Mouse (Mus musculus) lung, adult 18-20 months (tissue): ENCODE data around the gene Hmox1.
A peak's percentile ranks its signal among the peaks of the same experiment; 100 is the strongest.

Source experiments
- DNase-seq, 2 experiments: peaks; one replicate each; pipeline ENCODE4 v3.0.0; 2022; ENCODE audit warnings: mixed read lengths in 2 of 2

Gene Hmox1

DNA sequence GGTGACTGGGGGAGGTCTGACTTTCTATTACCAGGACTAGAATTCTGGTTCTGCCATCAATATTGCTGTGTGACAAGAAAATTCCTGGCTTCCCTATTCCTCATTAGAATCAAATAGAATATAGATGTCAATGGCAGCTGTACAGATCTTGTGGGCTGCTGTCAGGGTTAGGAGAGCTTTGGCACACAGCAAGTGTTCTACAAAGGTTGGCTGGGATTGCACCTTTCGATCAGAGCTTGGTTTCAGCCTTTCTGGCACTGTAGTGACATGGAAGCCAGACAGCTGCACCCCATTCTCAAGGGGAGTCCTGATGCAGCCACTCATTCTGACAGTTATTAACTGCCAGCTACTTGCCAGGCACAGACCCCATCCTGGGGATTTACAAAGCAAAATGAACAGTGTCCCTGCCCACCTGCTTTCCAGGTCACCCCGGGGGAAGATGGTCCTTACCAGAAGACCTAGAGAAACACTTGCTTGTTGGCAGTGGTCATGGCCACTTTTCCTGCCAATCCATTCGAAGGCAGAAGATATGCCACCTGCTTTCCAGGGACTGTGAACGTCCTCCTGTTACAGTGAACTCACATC, 2.5 kb upstream of the Hmox1 start:
- DNase-seq = no peak

DNA sequence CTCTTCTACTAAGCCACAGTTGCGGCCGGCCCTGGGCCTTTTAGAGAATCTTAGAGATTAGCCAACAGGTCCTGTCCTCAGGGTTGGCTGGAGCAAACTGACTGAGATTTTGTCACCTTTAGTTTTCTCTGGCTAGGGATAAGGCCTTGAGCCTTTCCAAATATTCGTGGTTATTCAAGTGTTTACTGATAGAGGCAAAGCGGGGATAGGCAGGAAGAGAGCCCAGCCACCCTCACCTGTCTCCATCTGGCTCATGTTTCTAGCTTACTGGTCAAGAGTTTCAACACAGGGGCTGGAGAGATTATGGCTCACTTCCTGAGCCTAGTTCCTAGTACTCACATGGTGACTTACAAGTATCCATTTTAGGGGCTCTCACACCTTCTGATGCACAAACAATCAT, 9.5 kb downstream of the Hmox1 start:
- DNase-seq = peak; percentile 62 to 73

DNA sequence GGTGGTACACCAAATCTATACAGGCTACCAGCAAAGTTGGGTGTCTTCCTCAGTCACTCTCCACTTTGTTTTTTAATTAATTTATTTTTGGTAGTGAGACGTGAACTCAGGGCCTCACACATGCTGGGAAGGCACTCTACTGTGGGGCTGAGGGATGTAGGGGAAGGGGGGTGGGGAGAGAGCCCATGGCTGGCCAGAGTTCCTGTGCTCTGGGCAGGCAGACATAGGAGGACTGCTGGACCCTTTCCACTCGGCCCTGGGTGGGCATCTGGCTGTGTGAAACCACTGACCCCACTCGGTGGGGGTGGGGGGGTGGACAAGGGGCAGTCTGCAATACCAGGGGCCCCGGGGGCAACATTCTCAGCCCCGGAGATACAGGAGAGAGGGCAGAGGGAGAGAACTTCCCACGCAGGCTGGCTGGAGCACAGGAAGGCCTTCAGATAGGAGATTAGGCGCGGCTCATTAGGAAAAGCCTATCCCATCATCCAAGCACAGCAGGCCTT, 10.0 kb downstream of the Hmox1 start:
- no peak for DNase-seq

DNA sequence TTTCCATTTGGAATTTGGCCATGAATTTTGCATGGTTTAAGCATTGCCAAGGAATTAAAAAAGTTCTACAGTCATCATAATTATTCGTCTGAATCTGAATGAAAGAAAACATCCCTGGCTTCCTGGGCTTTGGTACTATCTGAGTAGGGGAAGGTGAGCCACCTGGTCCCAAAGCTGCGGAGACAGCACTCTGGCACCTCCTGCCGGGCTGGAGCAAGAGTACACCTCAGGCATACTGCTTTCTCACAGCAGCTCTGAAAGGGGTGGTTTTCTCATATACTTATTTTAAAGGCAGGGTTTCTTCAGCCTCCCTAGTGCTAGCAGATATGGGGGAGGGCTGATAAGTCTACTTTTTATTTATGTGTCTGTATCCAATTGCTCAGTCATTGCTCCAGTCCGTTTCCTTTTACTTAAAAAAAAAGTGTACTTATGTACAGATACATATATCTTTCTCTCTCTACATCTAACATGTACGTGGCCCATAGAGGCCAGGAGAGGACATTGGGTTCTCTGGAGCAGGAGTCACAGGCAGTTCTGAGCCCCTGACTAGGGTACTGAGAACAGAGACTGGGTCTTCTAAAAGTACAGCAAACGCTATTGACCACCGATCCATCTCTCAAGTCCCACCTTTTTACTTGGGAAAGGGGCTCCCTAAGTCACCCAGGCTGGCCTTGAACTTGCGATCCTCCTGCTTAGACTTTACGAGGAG, 15.3 kb downstream of the Hmox1 start:
- peak; percentile 85 to 87 for DNase-seq

DNA sequence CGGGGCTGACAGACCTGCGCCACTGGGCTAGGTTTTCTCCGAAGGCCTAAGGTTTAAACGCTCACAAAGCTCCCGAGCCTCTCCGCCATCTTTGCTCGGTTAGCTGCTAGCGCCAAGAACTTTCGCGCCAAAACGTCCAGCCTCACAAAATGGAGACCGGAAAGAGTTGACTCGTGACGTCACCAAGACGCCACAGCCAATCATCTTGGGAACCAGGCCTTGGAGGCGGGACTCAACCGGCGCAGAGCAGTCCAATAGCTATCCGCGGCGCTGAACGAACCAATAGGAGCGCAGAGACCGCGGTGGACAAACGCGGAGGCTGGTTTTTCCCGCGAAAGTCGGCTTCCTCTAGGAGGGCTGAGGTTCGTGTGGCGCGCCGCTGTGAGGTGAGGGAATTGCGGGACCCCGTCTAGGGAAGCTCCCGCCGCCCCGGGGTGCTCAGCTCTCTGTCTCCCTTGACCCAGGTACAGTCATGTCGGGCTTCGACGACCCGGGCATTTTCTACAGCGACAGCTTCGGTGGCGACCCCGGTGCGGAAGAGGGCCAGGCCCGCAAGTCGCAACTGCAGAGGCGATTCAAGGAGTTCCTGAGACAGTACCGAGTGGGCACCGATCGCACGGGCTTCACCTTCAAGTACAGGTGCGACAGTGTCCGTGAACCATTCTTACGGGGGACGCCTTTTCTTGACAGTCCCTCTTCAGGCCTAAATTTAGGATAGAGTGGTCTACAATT, 16.0 kb downstream of the Hmox1 start, which contains the start of gene Mcm5:
Mcm5 (plus strand) TSS at position 334 of the 732 bp plus-strand sequence.
- peak; percentile 99 for DNase-seq

GRCm38 (mm10) chr8:75110093-75110492, 16.7 kb downstream of the Hmox1 start:
- no peak for DNase-seq

GRCm38 (mm10) chr8:75118505-75118904, 25.1 kb downstream of the Hmox1 start:
- no peak for DNase-seq

DNA sequence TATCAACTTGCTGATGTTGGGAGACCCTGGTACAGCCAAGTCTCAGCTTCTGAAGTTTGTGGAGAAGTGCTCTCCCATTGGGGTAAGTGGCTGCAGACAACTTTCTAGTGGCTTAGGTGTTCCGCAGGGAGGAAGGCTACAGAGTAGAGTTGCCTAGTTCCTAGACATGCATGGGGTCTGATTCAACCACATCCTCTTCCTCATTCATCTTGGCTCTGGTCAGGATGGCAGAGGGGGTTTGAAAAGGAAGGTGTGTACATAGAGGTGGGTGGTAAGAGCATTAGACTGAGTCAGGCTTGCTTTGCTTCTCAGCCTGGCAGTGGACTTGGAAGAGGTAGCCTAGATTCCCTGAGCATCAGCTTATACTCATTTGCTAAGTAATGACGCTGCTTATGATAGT, 25.9 kb downstream of the Hmox1 start:
- DNase-seq = no peak

GRCm38 (mm10) chr8:75119747-75120146, 26.3 kb downstream of the Hmox1 start:
- DNase-seq = no peak

GRCm38 (mm10) chr8:75127406-75127805, 34.0 kb downstream of the Hmox1 start:
- DNase-seq = no peak

DNA sequence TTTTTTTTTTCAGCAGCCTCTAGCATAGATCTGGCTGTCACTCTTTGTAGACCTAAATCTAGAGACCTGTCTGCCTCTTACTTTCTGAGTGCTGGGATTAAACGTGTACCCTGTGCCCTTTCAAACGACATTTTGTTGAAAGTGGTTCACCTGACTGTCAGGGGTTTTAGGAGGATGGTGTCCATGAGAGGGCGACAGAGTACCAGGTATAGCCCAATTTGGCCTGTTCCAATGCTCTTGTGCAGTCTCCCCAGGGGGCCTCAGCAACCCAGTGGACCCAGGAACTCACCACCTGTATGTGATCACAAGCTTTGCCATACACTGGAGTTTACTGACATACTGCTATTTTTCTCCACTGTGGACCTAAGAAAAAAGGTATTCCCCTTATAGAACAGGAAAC, 39.1 kb downstream of the Hmox1 start:
- DNase-seq = peak; percentile 26 to 54

DNA sequence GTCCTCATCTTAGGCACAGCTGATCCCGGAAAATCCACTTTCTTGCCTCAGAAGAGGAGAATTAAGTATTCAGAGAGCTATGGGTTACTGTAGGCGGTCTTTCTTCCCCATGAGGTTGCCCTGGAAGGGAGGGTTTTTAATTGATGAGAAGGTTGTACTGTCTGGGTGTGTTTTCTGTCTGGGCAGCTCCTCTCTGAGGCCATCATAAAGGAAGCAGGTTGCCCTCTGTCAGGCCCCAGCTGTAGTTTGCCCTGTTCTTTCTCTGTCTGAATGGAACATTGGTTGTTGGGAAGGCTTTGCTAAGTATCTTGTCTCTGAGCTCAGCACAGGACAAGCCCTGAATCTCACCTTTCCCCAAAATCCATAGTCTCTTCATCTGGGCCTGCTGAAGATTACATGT, 40.0 kb downstream of the Hmox1 start:
- DNase-seq = no peak

DNA sequence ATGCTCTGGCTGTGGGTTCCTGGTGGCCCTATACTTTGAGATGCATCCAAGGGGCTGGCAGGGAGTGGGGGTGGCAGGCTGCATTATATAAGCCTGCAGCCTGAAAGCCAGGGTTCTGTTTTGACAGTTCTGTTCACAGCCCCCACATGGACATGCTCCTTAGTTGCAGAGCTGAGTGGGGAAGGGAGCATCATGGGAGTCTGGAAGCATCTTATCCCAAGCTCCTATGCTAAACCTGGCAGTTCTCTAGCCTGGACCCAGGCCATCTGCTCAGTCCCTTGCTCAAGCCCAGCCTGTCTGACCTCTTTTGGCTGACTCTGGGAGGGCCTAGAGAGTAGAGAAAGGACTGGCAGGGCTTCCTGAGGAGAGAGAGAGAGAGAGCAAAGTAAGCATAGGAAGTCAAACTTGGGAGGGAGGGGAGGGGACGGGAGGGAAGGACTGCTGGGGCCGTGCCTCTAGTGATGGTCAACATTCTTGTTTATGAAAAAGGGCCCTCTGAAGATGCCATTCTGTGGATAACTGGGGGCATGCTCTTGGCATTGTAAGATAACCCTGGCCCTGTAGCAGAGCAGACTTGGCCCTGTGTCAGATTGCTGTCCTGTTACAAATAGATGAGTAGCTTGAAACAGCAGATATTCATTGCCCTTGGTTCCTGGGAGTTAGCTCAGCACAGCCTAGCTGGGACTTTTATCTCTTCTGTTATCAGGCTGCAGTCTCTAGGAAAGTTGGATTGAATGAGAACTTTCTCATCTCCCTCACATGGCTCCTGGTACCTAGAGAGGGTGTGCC, 41.4 kb downstream of the Hmox1 start:
- DNase-seq = peak; percentile 22 to 31

DNA sequence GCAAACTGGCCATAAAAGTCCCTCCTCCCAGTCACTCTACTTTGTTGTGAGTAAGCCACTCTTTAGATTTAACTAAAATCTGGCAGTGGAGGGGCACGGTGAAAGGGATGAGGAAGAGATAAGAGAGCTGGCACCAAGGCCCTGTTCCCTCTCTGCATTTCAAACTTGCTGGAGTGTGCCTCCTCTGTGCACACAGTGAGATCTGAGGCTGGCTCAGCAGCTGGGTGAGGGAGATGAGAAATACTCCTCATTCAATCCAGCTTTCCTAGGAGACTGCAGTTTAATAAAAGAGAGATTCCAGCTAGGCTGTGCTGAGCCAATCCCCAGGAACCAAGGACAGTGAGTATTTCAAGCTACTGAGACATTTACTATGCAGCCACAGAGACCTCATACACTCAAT, 42.3 kb downstream of the Hmox1 start:
- no peak for DNase-seq

DNA sequence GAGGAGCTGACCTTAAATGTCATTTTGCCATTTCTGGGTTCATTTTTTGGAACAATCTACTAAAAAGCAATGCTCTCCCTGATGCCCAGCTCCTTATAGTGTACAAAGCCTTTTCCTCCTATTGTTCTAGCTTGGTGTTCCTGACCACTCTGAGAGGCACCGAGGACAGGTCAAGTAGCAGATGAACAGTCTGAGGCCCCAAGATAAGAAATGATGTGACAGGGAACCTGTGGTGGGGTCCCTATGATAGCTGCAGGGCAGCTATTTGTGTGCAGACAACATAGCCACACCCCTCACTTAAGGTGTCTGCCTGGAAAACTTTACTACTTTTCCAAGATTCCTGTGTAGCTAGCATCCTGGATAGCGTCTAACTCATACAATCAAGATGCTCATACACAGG, 42.8 kb downstream of the Hmox1 start:
- DNase-seq = no peak

DNA sequence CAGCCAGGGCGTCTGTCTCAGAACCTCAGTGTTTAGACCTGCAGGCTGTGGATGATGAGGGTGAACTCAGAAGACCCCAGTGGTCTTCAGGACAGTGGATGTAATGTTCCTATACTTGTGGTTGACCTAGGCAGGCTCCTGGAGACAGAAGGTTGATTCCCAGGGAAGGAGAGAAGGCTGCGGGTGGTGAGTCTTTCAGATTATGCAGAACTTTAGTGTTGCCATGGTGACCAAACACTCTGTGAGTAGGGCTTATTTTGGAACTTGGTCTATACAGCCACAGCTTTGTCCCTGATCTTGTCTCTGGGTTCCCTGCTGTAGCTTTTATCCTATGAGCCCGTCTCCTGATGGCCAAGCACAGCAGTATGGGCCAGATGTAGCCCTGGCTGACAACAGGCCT, 44.1 kb downstream of the Hmox1 start:
- DNase-seq = no peak
